Mouse (Mus musculus): ENCODE data around the gene P2ry12. TPM values are rescaled to one million over a fixed set of nuclear protein-coding genes. Genes with fewer than 3 reads are reported as not detected.

Gene P2ry12
- total and polyA plus RNA-seq, 3 experiments: not detected

DNA sequence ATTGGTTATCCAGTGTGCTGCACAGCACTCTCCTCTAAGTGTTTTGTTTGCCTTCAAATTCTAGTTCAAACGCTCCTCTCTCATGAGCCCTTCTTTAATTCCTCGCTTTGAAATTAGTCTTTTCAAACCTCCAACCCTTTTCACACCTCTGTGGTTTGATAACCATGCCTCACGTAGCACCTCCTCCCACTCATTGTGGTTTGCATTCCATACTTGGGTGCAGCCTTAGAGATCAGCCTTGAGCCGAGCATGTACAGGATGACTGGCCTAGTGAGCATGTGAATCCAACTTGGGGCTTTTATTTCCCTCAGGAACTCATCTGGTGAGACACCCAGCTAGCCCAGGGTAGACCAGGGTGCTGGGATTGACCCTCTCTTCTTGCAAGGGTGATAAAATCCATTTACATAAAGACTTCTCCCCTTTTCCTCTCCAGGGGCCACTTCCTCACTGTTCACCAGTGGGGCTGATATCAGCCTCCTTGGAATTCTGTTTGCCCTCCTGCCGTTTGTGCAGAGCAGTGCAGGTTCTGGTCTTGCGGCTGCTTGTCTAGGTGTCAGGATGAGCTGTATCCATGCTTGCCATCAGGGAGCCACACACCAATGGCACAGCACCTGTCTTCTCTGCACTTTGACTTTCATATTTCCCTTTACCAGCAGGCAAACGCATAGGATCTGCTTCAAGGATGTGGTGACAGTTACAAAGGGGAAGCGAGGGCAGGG is 58.7 kb downstream of the P2ry12 start:
- Histone ChIP-seq H3K79me2 (ENCODE audit: control insufficient read depth, insufficient read depth, low read length, poor library complexity) (no peaks in the 10 kb centered on the region), H3K9ac (ENCODE audit: control insufficient read depth, low read depth, low read length, poor library complexity, severe bottlenecking) (no peak overlapping the region), H3K36me3 (ENCODE audit: control insufficient read depth in 1 of 2, insufficient read depth in 2 of 2, low read length in 2 of 2) (no peaks in the 10 kb centered on the region), H3K27me3 (ENCODE audit: control insufficient read depth in 1 of 2, insufficient read depth in 2 of 2, low read length in 2 of 2) (no peaks in the 10 kb centered on the region; a peak in 2 of 4 replicates), H3K27ac (ENCODE audit: control insufficient read depth, low read depth, low read length) (no peak overlapping the region), H3K4me3 (ENCODE audit: control insufficient read depth in 1 of 2, insufficient read depth in 1 of 2, low read depth in 2 of 2, low read length in 2 of 2) (no peak overlapping the region), H3K4me1 (ENCODE audit: control insufficient read depth in 1 of 2, insufficient read depth in 2 of 2, low read length in 2 of 2) (no peaks in the 10 kb centered on the region), H3K9me3 (replicated peaks; ENCODE audit: insufficient read depth, low read length) (no peaks in the 10 kb centered on the region)
- DNase-seq (ENCODE audit: low read depth, low spot score): no peak
- TF ChIP-seq CHD2 (IDR thresholded peaks at IDR 0.05; ENCODE audit: low read length) (no peak), EP300 (IDR thresholded peaks at IDR 0.05; ENCODE audit: low read depth in 1 of 2, low read length in 2 of 2) (no peak), ZKSCAN1 (IDR thresholded peaks at IDR 0.05; ENCODE audit: low read depth, low read length) (no peak), E2F4 (IDR thresholded peaks at IDR 0.05; ENCODE audit: borderline replicate concordance, low read depth, low read length) (no peak)

DNA sequence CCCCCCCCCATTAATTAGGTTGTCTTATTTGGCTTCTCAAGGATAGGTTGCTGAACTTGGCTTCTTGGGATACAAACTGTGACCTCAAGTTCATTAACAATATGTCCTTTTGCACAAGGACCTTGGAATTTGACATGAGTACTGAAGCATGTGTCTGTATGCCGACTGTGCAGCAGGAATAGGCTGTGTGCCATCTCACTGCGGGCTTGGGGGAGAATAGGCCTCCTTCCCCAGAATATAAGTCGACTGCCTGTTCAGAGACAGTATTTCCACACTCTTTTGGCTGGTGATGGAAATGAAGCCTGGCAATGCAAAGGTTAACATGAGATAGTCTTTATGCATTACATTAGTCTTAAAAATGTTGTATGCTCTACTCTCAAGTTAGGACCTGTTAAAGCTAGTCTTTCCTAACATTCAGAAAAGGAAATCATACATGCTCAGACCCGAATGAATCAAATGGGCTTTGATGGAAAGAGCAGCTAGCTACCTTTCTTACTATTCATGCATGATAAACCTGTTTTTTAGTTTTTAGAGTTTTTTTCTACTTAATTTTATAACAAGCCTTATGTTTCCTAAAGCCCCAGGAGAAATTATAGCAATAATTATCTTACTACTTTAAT is 65.2 kb downstream of the P2ry12 start:
- Histone ChIP-seq H3K4me3 (ENCODE audit: control insufficient read depth in 1 of 2, insufficient read depth in 1 of 2, low read depth in 2 of 2, low read length in 2 of 2) (no peak overlapping the region), H3K36me3 (ENCODE audit: control insufficient read depth in 1 of 2, insufficient read depth in 2 of 2, low read length in 2 of 2) (no peaks in the 10 kb centered on the region), H3K27me3 (ENCODE audit: control insufficient read depth in 1 of 2, insufficient read depth in 2 of 2, low read length in 2 of 2) (peaks cover 2 to 6% of the 10 kb centered on the region in 2 experiments), H3K4me1 (ENCODE audit: control insufficient read depth in 1 of 2, insufficient read depth in 2 of 2, low read length in 2 of 2) (no peaks in the 10 kb centered on the region), H3K9me3 (replicated peaks; ENCODE audit: insufficient read depth, low read length) (no peaks in the 10 kb centered on the region), H3K79me2 (ENCODE audit: control insufficient read depth, insufficient read depth, low read length, poor library complexity) (no peaks in the 10 kb centered on the region), H3K9ac (ENCODE audit: control insufficient read depth, low read depth, low read length, poor library complexity, severe bottlenecking) (no peak overlapping the region), H3K27ac (ENCODE audit: control insufficient read depth, low read depth, low read length) (no peak overlapping the region)
- DNase-seq (ENCODE audit: low read depth, low spot score): no peak
- TF ChIP-seq ZKSCAN1 (IDR thresholded peaks at IDR 0.05; ENCODE audit: low read depth, low read length) (no peak), TAL1 (IDR thresholded peaks at IDR 0.05; ENCODE audit: low read length) (no peak), TBP (IDR thresholded peaks at IDR 0.05; ENCODE audit: low read depth, low read length) (no peak), EP300 (IDR thresholded peaks at IDR 0.05; ENCODE audit: low read depth in 1 of 2, low read length in 2 of 2) (no peak), CHD1 (IDR thresholded peaks at IDR 0.05; ENCODE audit: low read depth, low read length) (no peak), NELFE (IDR thresholded peaks at IDR 0.05; ENCODE audit: low read depth, low read length) (no peak), MXI1 (IDR thresholded peaks at IDR 0.05; ENCODE audit: low read depth, low read length) (no peak), E2F4 (IDR thresholded peaks at IDR 0.05; ENCODE audit: borderline replicate concordance, low read depth, low read length) (no peak), ZNF384 (IDR thresholded peaks at IDR 0.05; ENCODE audit: low read depth, low read length) (no peak), ELF1 (IDR thresholded peaks at IDR 0.05; ENCODE audit: low read depth, low read length) (no peak), SMC3 (IDR thresholded peaks at IDR 0.05; ENCODE audit: low read depth, low read length) (no peak), ZC3H11A (IDR thresholded peaks at IDR 0.05; ENCODE audit: low read depth, low read length) (no peak), KAT2A (conservative IDR thresholded peaks at IDR 0.05; ENCODE audit: low read depth, low read length) (no peak)
